ENCODE assay signal across 9 mouse cellular contexts in the genomic region with DNA sequence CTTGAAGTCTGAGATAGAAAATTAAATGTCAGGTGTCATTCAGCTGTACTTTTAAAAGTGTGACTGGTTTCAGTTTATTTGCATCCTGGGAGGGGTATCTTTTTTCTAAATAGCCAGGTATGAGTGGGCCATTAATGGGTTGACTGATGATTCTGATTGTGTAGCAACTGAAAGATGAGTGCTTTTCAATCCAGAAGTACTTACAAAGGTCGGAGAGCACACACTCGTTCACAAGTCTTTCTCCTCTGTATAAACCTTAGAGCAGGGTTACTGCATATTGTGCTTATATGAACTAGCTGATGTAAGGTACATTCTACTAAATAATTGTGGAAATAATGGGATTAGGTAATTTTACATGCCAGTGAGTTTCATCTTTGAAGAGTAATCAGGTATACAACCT. TPM values are rescaled to one million over a fixed set of nuclear protein-coding genes. Genes with fewer than 3 reads are reported as not detected.
DNase-seq lines count a peak whose midpoint lies in the region; ATAC-seq and TF ChIP-seq lines count a peak whose summit lies in the region.
"Had no signal": no experiment of that assay in that cellular context is flagged by ENCODE, and none has a peak within 500 bp of the region (broad histone marks: within the 10 kb centered on the region; RNA-seq: fewer than 3 reads in every experiment).

No protein-coding gene starts in this region.

- no peak for ATAC-seq in heart, embryonic 11.5 days (replicated peaks; ENCODE audit: insufficient number of reproducible peaks, low FRiP score, low TSS enrichment)
- no peak for ATAC-seq in liver, postnatal 0 days

- intact Hi-C loops in heart, postnatal 25 days (cut with DNase I), result no loop called here

- 19% methylated on average over 2 of the region's 2 CpGs for WGBS in heart, embryonic 11.5 days (ENCODE audit: insufficient replicate concordance)
- 26% methylated on average over 2 of the region's 2 CpGs for WGBS in hindbrain, embryonic 10.5 days
- 27% methylated on average over 2 of the region's 2 CpGs for WGBS in liver, postnatal 0 days (ENCODE audit: insufficient replicate concordance)

- peak overlapping the region; percentile 92 for H3K4me2 ChIP-seq in heart, embryonic 11.5 days
- H3K4me2 ChIP-seq in liver, postnatal 0 days (ENCODE audit: low read depth, low read length), result peak overlapping the region; percentile 94

- no peaks in the 10 kb centered on the region for H3K9me3 ChIP-seq in heart, embryonic 11.5 days (replicated peaks; ENCODE audit: control insufficient read depth, low read length)
- H3K9me3 ChIP-seq in hindbrain, embryonic 10.5 days, result no peaks in the 10 kb centered on the region
- H3K9me3 ChIP-seq in liver, postnatal 0 days (ENCODE audit: low read length), result no peaks in the 10 kb centered on the region

- H3K4me1 ChIP-seq in heart, embryonic 11.5 days (ENCODE audit: control insufficient read depth, insufficient read depth, low read length), result peaks cover 3% of the 10 kb centered on the region
- H3K4me1 ChIP-seq in hindbrain, embryonic 10.5 days (replicated peaks), result peaks cover 16% of the 10 kb centered on the region
- peaks cover 23% of the 10 kb centered on the region for H3K4me1 ChIP-seq in liver, postnatal 0 days (ENCODE audit: insufficient read depth)

- no peak for DNase-seq in heart, postnatal 25 days (ENCODE audit: low spot score)
- peak; percentile 18 for DNase-seq in CD4-positive helper T cell, adult 2 months (ENCODE audit: low read depth, low spot score)
- no peak for DNase-seq in hindbrain, embryonic 10.5 days (ENCODE audit: low spot score)
- DNase-seq in liver, postnatal 0 days, result no peak
- no peak for DNase-seq in embryo, embryonic 11 days
- no peak for DNase-seq in left cerebral cortex, adult 8-10 months (ENCODE audit: low spot score in 2 of 2)
- DNase-seq in embryo, embryonic 9.5 days (ENCODE audit: extremely low spot score), result no peak
- DNase-seq: kidney, postnatal 36 days had no signal

- TF ChIP-seq CTCF in liver, postnatal 0 days (IDR thresholded peaks at IDR 0.05; ENCODE audit: low read depth), result no peak

- peak overlapping the region; percentile 95 for H3K4me3 ChIP-seq in heart, embryonic 11.5 days (ENCODE audit: low read depth, low read length)
- H3K4me3 ChIP-seq in hindbrain, embryonic 10.5 days, result peak overlapping the region; percentile 86
- peak overlapping the region; percentile 91 for H3K4me3 ChIP-seq in liver, postnatal 0 days (ENCODE audit: low read depth, low read length)

- no peaks in the 10 kb centered on the region for H3K27me3 ChIP-seq in heart, embryonic 11.5 days (ENCODE audit: control insufficient read depth, insufficient read depth, low read length)
- H3K27me3 ChIP-seq in hindbrain, embryonic 10.5 days (ENCODE audit: insufficient read depth, poor library complexity, severe bottlenecking), result no peaks in the 10 kb centered on the region
- H3K27me3 ChIP-seq in liver, postnatal 0 days (ENCODE audit: insufficient read depth, low read length), result no peaks in the 10 kb centered on the region

- H3K27ac ChIP-seq in heart, embryonic 11.5 days (ENCODE audit: low read depth, low read length), result no peak overlapping the region
- H3K27ac ChIP-seq in hindbrain, embryonic 10.5 days, result peak overlapping the region; percentile 100; the same call in 1 of the 2 replicates
- H3K27ac ChIP-seq in liver, postnatal 0 days (ENCODE audit: low read depth), result no peak overlapping the region

- no peak for TF ChIP-seq EP300 in liver, postnatal 0 days (IDR thresholded peaks at IDR 0.05; ENCODE audit: low read depth)

- peak overlapping the region; percentile 56; the same call in 1 of the 2 replicates for H3K9ac ChIP-seq in heart, embryonic 11.5 days (ENCODE audit: low read depth, low read length)
- H3K9ac ChIP-seq in liver, postnatal 0 days (replicated peaks), result peak overlapping the region; percentile 49

- no peaks in the 10 kb centered on the region for H3K36me3 ChIP-seq in heart, embryonic 11.5 days (ENCODE audit: control insufficient read depth, insufficient read depth, low read length)
- no peaks in the 10 kb centered on the region for H3K36me3 ChIP-seq in hindbrain, embryonic 10.5 days
- H3K36me3 ChIP-seq in liver, postnatal 0 days (replicated peaks; ENCODE audit: insufficient read depth, low read length), result no peaks in the 10 kb centered on the region

RNA-seq across cellular contexts. Expression of a gene that starts 2.5 kb away (rescaled TPM):
- 61.5 and 65.2 TPM in 2 replicates for polyA plus RNA-seq in heart, embryonic 11.5 days (2014; fragmentation: Nextera tagmentation; extraction: Ambion mirVana)
- 10 to 100 TPM; 40.0 to 52.3 TPM for total RNA-seq in heart, postnatal 25 days (2021)
- polyA plus RNA-seq in hindbrain, embryonic 10.5 days (2016; fragmentation: Nextera tagmentation; extraction: Ambion mirVana), result 92.9 and 96.0 TPM in 2 replicates
- 27.5 and 28.5 TPM in 2 replicates for polyA plus RNA-seq in liver, postnatal 0 days (2015; fragmentation: Nextera tagmentation; extraction: Ambion mirVana)
- total RNA-seq in left cerebral cortex, adult 8-10 months (2022), result 100 to 1,000 TPM in 3 of 4 experiments, 10 to 100 TPM in 1; 95.8 to 105 (median 101) TPM
